Mouse (Mus musculus) forebrain, embryonic 13.5 days (tissue): Measurements from ENCODE around the gene Zbtb38. TPM values are rescaled to one million over a fixed set of nuclear protein-coding genes. Genes with fewer than 3 reads are reported as not detected.

Source experiments
- ATAC-seq: fragments of 200-750 bp; cut with Nextera tagmentation; 2 replicates; pipeline ENCODE4 v1.8.0; 2017
- H3K27ac ChIP-seq: fragments of 300-500 bp; sonication (generic); 2 replicates; pipeline ENCODE4 v1.5.1; 2015; ENCODE audit warnings: inconsistent platforms, mild to moderate bottlenecking, moderate library complexity
- H3K27me3 ChIP-seq: fragments of 300-500 bp; sonication (generic); 2 replicates; pipeline ENCODE4 v1.6.1; 2015; ENCODE audit warnings: mild to moderate bottlenecking, inconsistent platforms
- H3K36me3 ChIP-seq: fragments of 300-500 bp; sonication (generic); 2 replicates; pipeline ENCODE4 v1.6.1; 2015; ENCODE audit warnings: mild to moderate bottlenecking, inconsistent platforms; ENCODE audit not compliant: poor library complexity, severe bottlenecking
- H3K4me1 ChIP-seq: fragments of 300-500 bp; sonication (generic); 2 replicates; pipeline ENCODE4 v1.6.1; 2015; ENCODE audit warnings: inconsistent platforms
- H3K4me2 ChIP-seq: fragments of 300-500 bp; sonication (generic); 2 replicates; pipeline ENCODE4 v1.6.1; 2015; ENCODE audit warnings: inconsistent platforms, mild to moderate bottlenecking, moderate library complexity
- H3K4me3 ChIP-seq: fragments of 300-500 bp; sonication (generic); 2 replicates; pipeline ENCODE4 v1.5.1; 2015; ENCODE audit warnings: mild to moderate bottlenecking, inconsistent platforms
- H3K9ac ChIP-seq: fragments of 300-500 bp; sonication (generic); 2 replicates; pipeline ENCODE4 v1.6.1; 2015; ENCODE audit warnings: mild to moderate bottlenecking, inconsistent platforms
- H3K9me3 ChIP-seq: fragments of 300-500 bp; sonication (generic); replicated peaks from 2 replicates; pipeline ENCODE4 v1.6.1; 2016; ENCODE audit warnings: inconsistent platforms
- WGBS: fragments of 180-500 bp; shearing (Covaris S2); methylation state at CpG from one replicate; pipeline ENCODE4 v1.1.7; 2015; 5-methylcytosine and 5-hydroxymethylcytosine counted together
- polyA plus RNA-seq: library from polyadenylated mRNA; unstranded; fragments of >200 nt; fragmentation: Nextera tagmentation; extraction: Ambion mirVana; gene quantifications from 2 replicates; pipeline ENCODE4 v1.2.1, GENCODE M21; 2015

Zbtb38 gene
- polyA plus RNA-seq, 1 experiment from 2014 or later, result 30.5 TPM

DNA sequence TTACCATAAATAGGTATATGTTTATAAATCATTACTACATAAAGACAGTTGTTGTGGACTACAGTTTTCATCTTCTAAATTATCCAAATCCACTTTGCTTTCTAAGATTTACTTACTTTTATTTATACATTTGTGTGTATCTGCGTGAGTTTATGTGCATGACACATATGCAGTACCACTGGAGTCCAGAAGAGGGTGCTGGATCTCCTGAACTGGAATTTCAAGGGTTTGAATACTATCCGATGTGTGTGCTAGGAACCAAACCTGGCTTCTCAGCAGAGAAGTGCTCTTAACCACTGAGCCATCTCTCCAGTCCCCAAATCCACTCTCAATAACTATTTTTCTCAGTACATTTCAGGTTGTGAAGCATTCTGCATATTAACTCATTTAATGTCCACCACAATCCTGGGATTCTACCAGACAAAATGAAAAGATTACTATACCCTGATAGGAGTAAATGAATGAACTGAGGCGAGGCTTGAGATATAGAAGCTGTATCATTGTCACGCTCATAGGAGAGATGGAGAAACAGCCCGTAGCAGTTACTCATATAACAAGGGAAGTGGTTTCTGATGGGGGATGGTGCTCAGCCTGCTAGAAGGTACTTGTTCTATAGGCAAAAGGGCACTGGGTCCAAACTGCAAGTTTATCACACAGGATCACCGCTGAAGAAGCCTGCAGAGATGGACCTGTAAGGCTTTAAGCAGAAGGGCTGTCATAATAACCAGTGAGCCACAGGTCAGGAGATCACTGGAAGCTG, 53.2 kb downstream of the Zbtb38 start:
- no peak overlapping the region for H3K9ac ChIP-seq
- 97% methylated on average over 6 of the region's 6 CpGs for WGBS
- no peak overlapping the region for H3K4me3 ChIP-seq
- H3K9me3 ChIP-seq, result 0 out of 2 replicates have a peak, but pooled peaks cover 9% of the 10 kb centered on the region
- peaks cover 19% of the 10 kb centered on the region for H3K36me3 ChIP-seq
- H3K4me1 ChIP-seq, result no peaks in the 10 kb centered on the region
- no peaks in the 10 kb centered on the region for H3K27me3 ChIP-seq
- no peak overlapping the region for H3K4me2 ChIP-seq
- ATAC-seq, result no peak
- H3K27ac ChIP-seq, result no peak overlapping the region

- WGBS, result 87% methylated on average over 14 of the region's 14 CpGs
Measured at GRCm38 (mm10) chr9:96696788-96697492, 55.7 kb downstream of the Zbtb38 start.

GRCm38 (mm10) chr9:96696141-96696561, 56.5 kb downstream of the Zbtb38 start:
- no peak for ATAC-seq
- peaks cover 11% of the 10 kb centered on the region for H3K36me3 ChIP-seq
- 81% methylated on average over 12 of the region's 12 CpGs for WGBS
- H3K27ac ChIP-seq, result no peak overlapping the region
- no peaks in the 10 kb centered on the region for H3K4me1 ChIP-seq
- no peak overlapping the region for H3K4me2 ChIP-seq
- no peak overlapping the region for H3K4me3 ChIP-seq
- 0 out of 2 replicates have a peak, but pooled peaks cover 9% of the 10 kb centered on the region for H3K9me3 ChIP-seq
- no peak overlapping the region for H3K9ac ChIP-seq
- no peaks in the 10 kb centered on the region for H3K27me3 ChIP-seq

More at GRCm38 (mm10) chr9:96696788-96697492, 55.7 kb downstream of the Zbtb38 start:
- Histone ChIP-seq H3K9ac (no peak overlapping the region), H3K9me3 (0 out of 2 replicates have a peak, but pooled peaks cover 9% of the 10 kb centered on the region), H3K27ac (no peak overlapping the region), H3K36me3 (peaks cover 15% of the 10 kb centered on the region), H3K4me2 (no peak overlapping the region), H3K27me3 (no peaks in the 10 kb centered on the region), H3K4me1 (no peaks in the 10 kb centered on the region), H3K4me3 (no peak overlapping the region)
- ATAC-seq, result no peak

DNA sequence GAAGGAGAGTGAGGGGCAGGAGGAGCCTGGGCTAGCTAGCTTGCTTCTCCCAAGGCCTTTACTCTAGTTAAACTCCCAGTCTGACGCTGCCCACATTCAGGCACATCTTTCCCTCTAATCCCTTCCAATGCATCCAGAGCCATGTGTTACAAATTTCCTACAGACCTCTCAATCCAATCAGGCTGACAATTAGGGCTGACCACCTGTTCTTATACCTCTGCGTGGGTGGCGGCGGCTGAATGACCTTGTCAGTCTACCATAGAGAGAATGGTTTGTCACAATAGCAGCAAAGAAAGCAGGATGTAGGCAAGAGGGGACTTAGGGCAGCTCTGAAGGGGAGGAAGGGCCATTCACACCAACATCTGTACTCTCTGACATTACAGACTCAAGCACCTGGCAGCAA, 62.2 kb downstream of the Zbtb38 start:
- Histone ChIP-seq H3K36me3 (peaks cover 30% of the 10 kb centered on the region), H3K4me3 (no peak overlapping the region), H3K27ac (no peak overlapping the region), H3K9me3 (no peaks in the 10 kb centered on the region), H3K9ac (no peak overlapping the region), H3K4me2 (no peak overlapping the region), H3K27me3 (no peaks in the 10 kb centered on the region), H3K4me1 (peaks cover 7% of the 10 kb centered on the region)
- WGBS, result 34% methylated on average over 4 of the region's 4 CpGs
- no peak for ATAC-seq

DNA sequence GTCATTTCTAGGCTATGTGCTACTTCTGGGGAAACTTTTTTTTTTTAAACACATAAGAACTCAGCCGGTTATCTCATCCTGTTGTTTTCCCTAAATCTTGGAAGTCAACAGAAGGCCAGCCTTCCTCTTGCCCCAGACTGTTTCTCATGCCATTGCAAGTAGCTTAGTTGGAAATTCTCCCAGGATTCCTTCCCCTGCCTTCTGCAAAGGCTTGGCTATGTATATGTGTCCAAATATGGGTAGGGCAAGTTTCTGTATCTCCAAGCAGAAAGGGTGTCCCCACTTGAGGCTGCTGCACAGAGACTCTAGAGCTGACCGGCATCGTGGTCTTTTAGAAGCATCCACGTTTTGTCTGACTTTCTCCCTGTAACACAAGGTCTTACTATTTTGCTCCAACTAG, 63.6 kb downstream of the Zbtb38 start:
- H3K4me1 ChIP-seq, result peaks cover 7% of the 10 kb centered on the region
- H3K4me2 ChIP-seq, result no peak overlapping the region
- H3K9me3 ChIP-seq, result no peaks in the 10 kb centered on the region
- no peak overlapping the region for H3K4me3 ChIP-seq
- peaks cover 32% of the 10 kb centered on the region for H3K36me3 ChIP-seq
- no peak overlapping the region for H3K27ac ChIP-seq
- no peaks in the 10 kb centered on the region for H3K27me3 ChIP-seq
- H3K9ac ChIP-seq, result no peak overlapping the region
- no peak for ATAC-seq
- 99% methylated on average over 4 of the region's 4 CpGs for WGBS

GRCm38 (mm10) chr9:96688194-96688875, 64.3 kb downstream of the Zbtb38 start:
- no peak overlapping the region for H3K9ac ChIP-seq
- 92% methylated on average over 21 of the region's 21 CpGs for WGBS
- H3K4me3 ChIP-seq, result no peak overlapping the region
- H3K4me2 ChIP-seq, result no peak overlapping the region
- no peaks in the 10 kb centered on the region for H3K27me3 ChIP-seq
- peaks cover 7% of the 10 kb centered on the region for H3K4me1 ChIP-seq
- no peak for ATAC-seq
- peaks cover 34% of the 10 kb centered on the region for H3K36me3 ChIP-seq
- no peaks in the 10 kb centered on the region for H3K9me3 ChIP-seq
- H3K27ac ChIP-seq, result no peak overlapping the region

DNA sequence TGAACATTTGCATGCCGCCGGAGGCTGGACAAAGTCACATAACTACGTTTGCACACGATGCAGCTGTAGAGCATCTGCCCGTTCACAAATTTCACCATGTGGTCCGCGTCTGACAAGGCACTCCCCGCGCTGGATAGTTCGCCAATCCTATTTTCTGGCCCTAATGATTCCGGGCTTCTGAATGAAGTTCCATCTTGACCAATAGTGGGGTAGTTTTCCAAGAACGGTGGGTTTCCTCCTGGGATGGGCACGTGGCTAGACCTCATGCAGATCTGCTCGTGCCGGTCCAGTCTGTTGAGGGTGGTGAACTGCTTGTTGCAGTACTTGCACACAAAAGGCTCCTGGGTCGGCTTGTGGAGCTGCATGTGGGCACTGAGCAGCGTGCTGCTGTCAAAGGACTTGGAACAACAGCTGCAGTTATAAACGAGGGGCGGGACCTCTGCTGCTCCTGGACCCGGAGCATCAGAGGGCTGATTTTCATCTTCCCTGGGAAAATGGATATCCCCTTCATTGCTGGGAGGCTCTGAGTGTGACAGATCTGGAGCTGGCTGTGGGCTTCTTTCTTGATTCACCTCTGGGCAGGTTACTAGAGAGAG, 64.9 kb downstream of the Zbtb38 start:
- 78% methylated on average over 20 of the region's 20 CpGs for WGBS
- Histone ChIP-seq H3K27ac (no peak overlapping the region), H3K9ac (no peak overlapping the region), H3K9me3 (no peaks in the 10 kb centered on the region), H3K4me1 (peaks cover 7% of the 10 kb centered on the region), H3K27me3 (no peaks in the 10 kb centered on the region), H3K36me3 (peaks cover 34% of the 10 kb centered on the region), H3K4me2 (no peak overlapping the region), H3K4me3 (no peak overlapping the region)
- no peak for ATAC-seq

DNA sequence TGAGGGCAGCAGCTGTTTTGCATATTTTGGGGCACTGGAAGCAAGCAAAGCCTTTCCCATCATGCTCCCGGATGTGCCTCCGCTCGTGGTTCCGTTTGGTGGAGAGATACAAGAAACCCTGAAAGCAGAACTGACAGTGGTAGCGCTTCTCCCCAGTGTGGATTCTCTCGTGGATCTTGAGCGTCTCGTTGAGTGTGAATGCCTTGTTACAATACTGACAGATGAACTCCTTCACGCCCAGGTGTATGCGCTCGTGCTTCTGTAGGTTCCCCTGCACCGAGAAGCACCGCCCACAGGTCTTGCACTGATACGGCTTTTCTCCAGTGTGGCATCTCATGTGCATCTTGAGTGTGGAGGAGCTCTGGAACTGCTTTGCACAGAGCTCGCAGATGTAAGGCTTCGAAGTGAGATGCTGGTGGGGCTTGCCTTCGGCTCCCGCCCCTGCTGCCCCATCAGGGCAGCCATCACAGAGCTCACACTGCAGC, 67.0 kb downstream of the Zbtb38 start:
- 77% methylated on average over 18 of the region's 18 CpGs for WGBS
- no peak overlapping the region for H3K4me3 ChIP-seq
- no peak overlapping the region for H3K9ac ChIP-seq
- peaks cover 6% of the 10 kb centered on the region for H3K4me1 ChIP-seq
- peaks cover 34% of the 10 kb centered on the region for H3K36me3 ChIP-seq
- no peak overlapping the region for H3K27ac ChIP-seq
- no peak for ATAC-seq
- no peak overlapping the region for H3K4me2 ChIP-seq
- no peaks in the 10 kb centered on the region for H3K9me3 ChIP-seq
- H3K27me3 ChIP-seq, result no peaks in the 10 kb centered on the region

DNA sequence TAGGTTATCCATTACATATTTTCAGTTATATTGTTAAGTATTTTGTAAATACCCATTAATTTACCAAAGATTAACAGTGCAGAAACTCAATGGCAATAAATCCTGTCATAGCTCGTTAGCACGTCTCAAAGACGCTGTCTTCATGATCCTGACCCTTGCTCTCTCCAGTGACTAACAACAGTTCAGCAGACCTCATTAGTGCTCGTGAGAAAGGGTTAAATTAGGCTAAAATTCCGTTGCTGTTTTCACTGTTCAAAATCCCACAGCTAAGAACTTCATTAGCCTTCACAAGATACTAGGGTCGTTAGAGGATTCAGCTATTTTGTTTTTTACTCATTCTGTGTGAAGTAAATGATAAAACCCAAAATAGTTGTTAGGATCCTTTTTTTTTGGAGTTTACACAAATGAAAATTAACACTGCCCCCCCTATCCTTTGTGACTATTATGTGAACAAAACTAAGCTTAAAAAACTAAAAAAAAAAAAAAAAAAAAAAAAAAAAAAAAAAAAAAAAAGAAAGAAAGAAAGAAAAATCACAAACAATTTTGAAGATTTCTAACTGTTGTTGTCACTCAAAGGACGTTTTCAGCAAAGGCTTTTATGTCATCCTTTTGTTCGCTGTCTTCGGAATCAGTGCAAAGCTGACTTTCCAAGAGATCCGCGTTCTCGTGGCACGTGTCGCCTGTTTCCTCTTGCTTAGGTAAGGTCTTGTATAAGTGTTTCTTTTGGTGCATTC, 67.6 kb downstream of the Zbtb38 start:
- Histone ChIP-seq H3K27ac (no peak overlapping the region), H3K4me2 (no peak overlapping the region), H3K27me3 (no peaks in the 10 kb centered on the region), H3K9me3 (no peaks in the 10 kb centered on the region), H3K4me3 (no peak overlapping the region), H3K36me3 (peaks cover 34% of the 10 kb centered on the region), H3K9ac (no peak overlapping the region), H3K4me1 (no peaks in the 10 kb centered on the region; the same call in 1 of the 2 replicates)
- ATAC-seq, result no peak
- 32% methylated on average over 14 of the region's 14 CpGs for WGBS

GRCm38 (mm10) chr9:96684165-96684792, 68.4 kb downstream of the Zbtb38 start:
- no peak for ATAC-seq
- Histone ChIP-seq H3K4me3 (no peak overlapping the region), H3K4me2 (no peak overlapping the region), H3K4me1 (no peaks in the 10 kb centered on the region), H3K27ac (no peak overlapping the region), H3K36me3 (peaks cover 34% of the 10 kb centered on the region), H3K27me3 (no peaks in the 10 kb centered on the region), H3K9ac (no peak overlapping the region), H3K9me3 (no peaks in the 10 kb centered on the region)
- 69% methylated on average over 4 of the region's 4 CpGs for WGBS

- 88% methylated on average over 5 of the region's 5 CpGs for WGBS
- H3K36me3 ChIP-seq, result no peaks in the 10 kb centered on the region
- H3K4me3 ChIP-seq, result no peak overlapping the region
- no peaks in the 10 kb centered on the region for H3K27me3 ChIP-seq
- ATAC-seq, result no peak
- H3K9ac ChIP-seq, result no peak overlapping the region
- no peak overlapping the region for H3K4me2 ChIP-seq
- H3K9me3 ChIP-seq, result no peaks in the 10 kb centered on the region
- no peaks in the 10 kb centered on the region for H3K4me1 ChIP-seq
- no peak overlapping the region for H3K27ac ChIP-seq
Measured at GRCm38 (mm10) chr9:96678611-96679010, 74.0 kb downstream of the Zbtb38 start.
